Comparison of ENCODE assay signal across 29 mouse cellular contexts in genomic region chr19:25180547-25180946, GRCm38 (mm10). TPM values are rescaled to one million over a fixed set of nuclear protein-coding genes. Genes with fewer than 3 reads are reported as not detected.
DNase-seq lines count a peak whose midpoint lies in the region; ATAC-seq and TF ChIP-seq lines count a peak whose summit lies in the region.
"Had no signal": no experiment of that assay in that cellular context is flagged by ENCODE, and none has a peak within 500 bp of the region (broad histone marks: within the 10 kb centered on the region; RNA-seq: fewer than 3 reads in every experiment).

No protein-coding gene starts in this region.

- no peaks in the 10 kb centered on the region for H3K36me3 ChIP-seq in heart, embryonic 11.5 days (ENCODE audit: control insufficient read depth, insufficient read depth, low read length)
- no peaks in the 10 kb centered on the region for H3K36me3 ChIP-seq in heart, embryonic 14.5 days (ENCODE audit: control insufficient read depth, insufficient read depth, low read length)
- H3K36me3 ChIP-seq in heart, adult 2 months (ENCODE audit: control insufficient read depth, insufficient read depth, low read length) = no peaks in the 10 kb centered on the region
- no peaks in the 10 kb centered on the region for H3K36me3 ChIP-seq in heart, postnatal 0 days (replicated peaks; ENCODE audit: control insufficient read depth, insufficient read depth, low read length)
- H3K36me3 ChIP-seq in ES-E14 (ENCODE audit: control insufficient read depth, insufficient read depth, low read length, poor library complexity, severe bottlenecking) = no peaks in the 10 kb centered on the region
- H3K36me3 ChIP-seq: embryonic facial prominence, embryonic 12.5 days; embryonic facial prominence, embryonic 15.5 days; hindbrain, embryonic 12.5 days; hindbrain, embryonic 15.5 days had no signal

- H3K9me3 ChIP-seq in heart, embryonic 11.5 days (replicated peaks; ENCODE audit: control insufficient read depth, low read length) = no peaks in the 10 kb centered on the region
- no peaks in the 10 kb centered on the region for H3K9me3 ChIP-seq in heart, embryonic 14.5 days (ENCODE audit: control insufficient read depth, low read length)
- no peaks in the 10 kb centered on the region for H3K9me3 ChIP-seq in heart, postnatal 0 days (replicated peaks; ENCODE audit: control insufficient read depth, low read length)
- H3K9me3 ChIP-seq in ES-E14 (ENCODE audit: control insufficient read depth, insufficient read depth, low read depth, low read length) = no peaks in the 10 kb centered on the region
- H3K9me3 ChIP-seq: embryonic facial prominence, embryonic 12.5 days; embryonic facial prominence, embryonic 15.5 days; hindbrain, embryonic 12.5 days; hindbrain, embryonic 15.5 days had no signal

- H3K79me2 ChIP-seq in heart, adult 2 months (replicated peaks; ENCODE audit: control insufficient read depth, insufficient read depth, low read length) = no peaks in the 10 kb centered on the region

- H3K4me2 ChIP-seq in heart, embryonic 11.5 days = no peak overlapping the region
- no peak overlapping the region for H3K4me2 ChIP-seq in heart, embryonic 14.5 days (ENCODE audit: low read length)
- H3K4me2 ChIP-seq in heart, postnatal 0 days (ENCODE audit: low read depth, low read length) = no peak overlapping the region
- H3K4me2 ChIP-seq: embryonic facial prominence, embryonic 12.5 days; embryonic facial prominence, embryonic 15.5 days; hindbrain, embryonic 12.5 days; hindbrain, embryonic 15.5 days had no signal

- in situ Hi-C loops in ES-E14 (cut with MboI; ENCODE audit: low sequenced_read_pairs in 2 of 2, unreplicated experiment in 2 of 2) = no loop called here

- no peak for TF ChIP-seq CTCF in heart, adult 2 months (IDR thresholded peaks at IDR 0.05)
- TF ChIP-seq CTCF in heart, postnatal 0 days (IDR thresholded peaks at IDR 0.05; ENCODE audit: low read depth) = no peak

- H3K4me1 ChIP-seq in heart, embryonic 11.5 days (ENCODE audit: control insufficient read depth, insufficient read depth, low read length) = peaks cover under 1% of the 10 kb centered on the region
- peaks cover 13 to 19% of the 10 kb centered on the region in 2 experiments for H3K4me1 ChIP-seq in heart, embryonic 14.5 days (ENCODE audit: control insufficient read depth in 2 of 2, insufficient read depth in 2 of 2, low read length in 2 of 2)
- H3K4me1 ChIP-seq in heart, adult 2 months (ENCODE audit: control insufficient read depth, insufficient read depth, low read length) = no peaks in the 10 kb centered on the region
- H3K4me1 ChIP-seq in heart, postnatal 0 days (ENCODE audit: control insufficient read depth, insufficient read depth) = peaks cover 3% of the 10 kb centered on the region; the same call in 1 of the 2 replicates
- H3K4me1 ChIP-seq in ES-E14 (ENCODE audit: control insufficient read depth in 2 of 2, insufficient read depth in 2 of 2, low read length in 2 of 2, poor library complexity in 1 of 2) = no peaks in the 10 kb centered on the region
- H3K4me1 ChIP-seq: embryonic facial prominence, embryonic 12.5 days; embryonic facial prominence, embryonic 15.5 days; hindbrain, embryonic 12.5 days; hindbrain, embryonic 15.5 days had no signal

- WGBS in heart, embryonic 11.5 days (ENCODE audit: insufficient replicate concordance) = 77% methylated on average over 6 of the region's 6 CpGs
- WGBS in heart, embryonic 14.5 days = 63% methylated on average over 6 of the region's 6 CpGs
- WGBS in heart, adult 2 months = 66% methylated on average over 6 of the region's 6 CpGs
- 53% methylated on average over 6 of the region's 6 CpGs for WGBS in heart, postnatal 0 days

- no peak for DNase-seq in heart, postnatal 14 days
- no peak for DNase-seq in heart, adult 2 months
- no peak for DNase-seq in heart, postnatal 0 days (ENCODE audit: low spot score)
- DNase-seq in heart, postnatal 36 days = no peak
- DNase-seq in ES-E14 (ENCODE audit: low read depth, low spot score) = no peak
- DNase-seq in cerebellum, postnatal 10 days = no peak
- DNase-seq: adrenal gland, adult 8-10 months; adrenal gland, postnatal 25 days; B cell, adult 2 months; cerebellum, adult 18-20 months; cerebellum, adult 9-10 months; cerebellum, postnatal 25 days; forebrain, postnatal 0 days; gastrocnemius, adult 2 months; gastrocnemius, postnatal 14 days; kidney, adult 2 months had no signal

- TF ChIP-seq POLR2A in heart, adult 2 months (IDR thresholded peaks at IDR 0.05; ENCODE audit: insufficient read depth, low read depth, low read length) = no peak

- no peak overlapping the region for H3K9ac ChIP-seq in heart, embryonic 11.5 days (ENCODE audit: low read depth, low read length)
- H3K9ac ChIP-seq in heart, embryonic 14.5 days (ENCODE audit: low read length) = no peak overlapping the region
- H3K9ac ChIP-seq in heart, adult 2 months (ENCODE audit: low read depth, low read length) = no peak overlapping the region
- no peak overlapping the region for H3K9ac ChIP-seq in heart, postnatal 0 days (replicated peaks; ENCODE audit: low read depth, low read length)
- no peak overlapping the region for H3K9ac ChIP-seq in ES-E14 (ENCODE audit: insufficient read depth, low read depth, low read length, poor library complexity, severe bottlenecking)
- H3K9ac ChIP-seq: embryonic facial prominence, embryonic 12.5 days; embryonic facial prominence, embryonic 15.5 days; forebrain, postnatal 0 days; hindbrain, embryonic 12.5 days; hindbrain, embryonic 15.5 days had no signal

- peak overlapping the region; percentile 43; the same call in 1 of the 2 replicates for H3K27ac ChIP-seq in heart, embryonic 11.5 days (ENCODE audit: low read depth, low read length)
- H3K27ac ChIP-seq in heart, embryonic 14.5 days (replicated peaks in 1 of 2; ENCODE audit: control insufficient read depth in 1 of 2, insufficient read depth in 1 of 2, low read depth in 2 of 2, low read length in 2 of 2) = peak overlapping the region; percentile 61 to 84
- H3K27ac ChIP-seq in heart, adult 2 months = no peak overlapping the region
- H3K27ac ChIP-seq in heart, postnatal 0 days (ENCODE audit: low read depth) = peak overlapping the region; percentile 21
- H3K27ac ChIP-seq in ES-E14 (ENCODE audit: insufficient read depth, low read depth, low read length, poor library complexity, severe bottlenecking) = peak overlapping the region; percentile 47; the same call in 1 of the 2 replicates
- H3K27ac ChIP-seq: embryonic facial prominence, embryonic 12.5 days; embryonic facial prominence, embryonic 15.5 days; gastrocnemius, adult 2 months; hindbrain, embryonic 12.5 days; hindbrain, embryonic 15.5 days; kidney, postnatal 0 days had no signal

- TF ChIP-seq EP300 in heart, adult 2 months (IDR thresholded peaks at IDR 0.05; ENCODE audit: insufficient read depth, low read depth, low read length) = no peak
- no peak for TF ChIP-seq EP300 in heart, postnatal 0 days (IDR thresholded peaks at IDR 0.05; ENCODE audit: low read depth)

- H3K4me3 ChIP-seq in heart, embryonic 11.5 days (ENCODE audit: low read depth, low read length) = no peak overlapping the region
- no peak overlapping the region for H3K4me3 ChIP-seq in heart, embryonic 14.5 days (ENCODE audit: control insufficient read depth in 1 of 2, insufficient read depth in 1 of 2, low read depth in 1 of 2, low read length in 2 of 2)
- H3K4me3 ChIP-seq in heart, adult 2 months = no peak overlapping the region
- no peak overlapping the region for H3K4me3 ChIP-seq in heart, postnatal 0 days (ENCODE audit: low read depth, low read length)
- H3K4me3 ChIP-seq in ES-E14 (ENCODE audit: insufficient read depth in 1 of 2, low read depth in 1 of 2, low read length in 2 of 2, poor library complexity in 1 of 2, severe bottlenecking in 1 of 2) = no peak overlapping the region
- H3K4me3 ChIP-seq: embryonic facial prominence, embryonic 12.5 days; embryonic facial prominence, embryonic 15.5 days; gastrocnemius, adult 2 months; hindbrain, embryonic 12.5 days; hindbrain, embryonic 15.5 days had no signal

- no peak for ATAC-seq in heart, embryonic 11.5 days (replicated peaks; ENCODE audit: insufficient number of reproducible peaks, low FRiP score, low TSS enrichment)
- ATAC-seq in heart, embryonic 14.5 days (ENCODE audit: insufficient number of reproducible peaks, insufficient read depth, low FRiP score, low read depth) = peak; percentile 34; the same call in 1 of the 2 replicates
- ATAC-seq in heart, postnatal 0 days (ENCODE audit: insufficient read depth, low read depth) = peak; percentile 31
- ATAC-seq: activated CD4-positive, CD25-positive, alpha-beta regulatory T cell, adult 4 months; forebrain, embryonic 14.5 days; forebrain, postnatal 0 days; intestine, postnatal 0 days had no signal

- H3K27me3 ChIP-seq in heart, embryonic 11.5 days (ENCODE audit: control insufficient read depth, insufficient read depth, low read length) = no peaks in the 10 kb centered on the region
- no peaks in the 10 kb centered on the region for H3K27me3 ChIP-seq in heart, embryonic 14.5 days (ENCODE audit: control insufficient read depth, insufficient read depth, low read length)
- H3K27me3 ChIP-seq in heart, adult 2 months (ENCODE audit: control insufficient read depth, insufficient read depth, low read length) = no peaks in the 10 kb centered on the region
- no peaks in the 10 kb centered on the region for H3K27me3 ChIP-seq in heart, postnatal 0 days (ENCODE audit: control insufficient read depth, insufficient read depth, low read length)
- H3K27me3 ChIP-seq: CH12.LX; embryonic facial prominence, embryonic 12.5 days; embryonic facial prominence, embryonic 15.5 days; hindbrain, embryonic 12.5 days; hindbrain, embryonic 15.5 days had no signal

- intact Hi-C loops in heart, postnatal 14 days (cut with DNase I) = loop anchor here (5.0 kb wide), 1 partner anchor 48 kb away; no protein-coding TSS in a partner anchor
- intact Hi-C loops in heart, adult 2 months (cut with DNase I) = no loop called here
- intact Hi-C loops in heart, postnatal 36 days (cut with DNase I) = no loop called here

TF ChIP-seq in ES-E14, 5 proteins besides CTCF, POLR2A, EP300 and RAD21:
- no peak for TF ChIP-seq CHD2 (IDR thresholded peaks at IDR 0.05; ENCODE audit: low read depth, low read length)
- no peak for TF ChIP-seq ZC3H11A (IDR thresholded peaks at IDR 0.05; ENCODE audit: borderline replicate concordance, low read depth, low read length)
- no peak for TF ChIP-seq HCFC1 (IDR thresholded peaks at IDR 0.05; ENCODE audit: borderline replicate concordance, insufficient read depth, low read length)
- TF ChIP-seq MAFK (IDR thresholded peaks at IDR 0.05; ENCODE audit: insufficient read depth, low read depth, low read length) = no peak
- no peak for TF ChIP-seq ZNF384 (IDR thresholded peaks at IDR 0.05; ENCODE audit: low read depth, low read length)

RNA-seq across cellular contexts. Expression of gene Kank1, which starts 56.2 kb away (rescaled TPM):
- 56.6 and 56.8 TPM in 2 replicates for polyA plus RNA-seq in heart, embryonic 11.5 days (2014; fragmentation: Nextera tagmentation; extraction: Ambion mirVana)
- total RNA-seq in heart, postnatal 14 days (2021) = 10 to 100 TPM; 35.2 to 38.2 TPM
- polyA plus RNA-seq in heart, embryonic 14.5 days (2014; fragmentation: Nextera tagmentation; extraction: Ambion mirVana) = 43.2 and 46.4 TPM in 2 replicates
- total RNA-seq in heart, adult 2 months (2021) = 10 to 100 TPM; 37.2 to 37.3 TPM
- 43.9 and 67.9 TPM in 2 replicates for polyA plus RNA-seq in heart, adult 2 months (2012; rRNA removed)
- total RNA-seq in heart, postnatal 0 days (2014; rRNA removed; ENCODE audit: low replicate concordance) = 41.2 and 53.5 TPM in 2 replicates
- polyA plus RNA-seq in heart, postnatal 0 days (2015; fragmentation: Nextera tagmentation; extraction: Ambion mirVana) = 26.2 and 27.0 TPM in 2 replicates
- total RNA-seq in heart, postnatal 36 days (2021) = 10 to 100 TPM; 38.6 to 44.7 TPM
- 9.8 and 11.5 TPM in 2 replicates for total RNA-seq in ES-E14 (2012; rRNA removed)
- total RNA-seq: common myeloid progenitor, adult 5-6 weeks; MEL had no signal
- polyA plus RNA-seq: activated CD4-positive, CD25-positive, alpha-beta regulatory T cell, adult 4 months had no signal
